Mouse (Mus musculus) Patski (cell line): ENCODE results near the gene Gm38119. TPM values are rescaled to one million over a fixed set of nuclear protein-coding genes. Genes with fewer than 3 reads are reported as not detected.
A peak's percentile ranks its signal among the peaks of the same experiment; 100 is the strongest.
"Not testable (repeated sequence)": the region's sequence is repeated elsewhere in the genome, so short reads cannot be mapped to it uniquely, and the experiment has no call there.

Experiments used
- ATAC-seq: fragments of 100-300 bp; one replicate; pipeline ENCODE4 v1.8.0; 2021
- CTCF ChIA-PET: fragments of 350-600 bp; sonication (Branson Sonifier 250); formaldehyde crosslinking; loops from one replicate; lab custom pipeline; 2022; ENCODE audit warnings: inconsistent platforms; lab: Charles Lee
- POLR2A ChIA-PET: fragments of 350-600 bp; sonication (Branson Sonifier 250); formaldehyde crosslinking; loops from one replicate; lab custom pipeline; 2022; ENCODE audit warnings: antibody characterized with exemption, inconsistent platforms; lab: Charles Lee
- DNase-seq: peaks from one replicate; pipeline ENCODE4 v3.0.0-alpha.2; 2011; ENCODE audit warnings: low read depth, low spot score
- H3K27me3 ChIP-seq: fragments of 371-371 bp; one replicate; pipeline ENCODE4 v1.5.1; 2021
- CTCF ChIP-seq: fragments of 100-300 bp; IDR thresholded peaks from one replicate; pipeline ENCODE4 v1.5.1; 2021
- in situ Hi-C: fragments of 300-500 bp; cut with MboI; formaldehyde crosslinking; loops from 3 replicates; pipeline ENCODE4 v1.11.1; 2018; ENCODE audit warnings: low pct_unique_long_range_greater_than_20kb, mixed read lengths
- polyA plus RNA-seq: library from polyadenylated mRNA; unstranded; gene quantifications from one replicate; pipeline ENCODE4 v1.2.3, GENCODE M21; 2021

Gene Gm38119
- polyA plus RNA-seq, 1 experiment from 2014 or later, result not detected

GRCm38 (mm10) chr3:92691688-92692087 lies 47.2 kb downstream of the Gm38119 start:
- ChIA-PET POLR2A (no interaction called here), CTCF (no interaction called here)
- ATAC-seq (peak; percentile 54), DNase-seq (no peak)
- in situ Hi-C loops, result no loop called here
- TF ChIP-seq CTCF, result no peak
- no peaks in the 10 kb centered on the region for H3K27me3 ChIP-seq

GRCm38 (mm10) chr3:92689154-92689553 lies 49.7 kb downstream of the Gm38119 start:
- DNase-seq, H3K27me3 ChIP-seq, ATAC-seq, CTCF ChIA-PET, in situ Hi-C loops, POLR2A ChIA-PET: not testable (repeated sequence)

Other genes starting within 250 kb of the Gm38119 start
- gene Sprr4, start 238.6 kb downstream of the Gm38119 start, polyA plus RNA-seq, result not detected
- not detected for gene 2310046K23Rik, start 204.6 kb downstream of the Gm38119 start, polyA plus RNA-seq
- gene Ivl, start 165.4 kb downstream of the Gm38119 start, polyA plus RNA-seq, result not detected
- not detected for gene Smcp, start 150.1 kb downstream of the Gm38119 start, polyA plus RNA-seq
- gene 2210017I01Rik, start 131.6 kb downstream of the Gm38119 start, polyA plus RNA-seq, result not detected
- not detected for gene Lce6a, start 117.4 kb downstream of the Gm38119 start, polyA plus RNA-seq
- not detected for gene Lce1a1, start 90.8 kb downstream of the Gm38119 start, polyA plus RNA-seq
- not detected for gene Lce1b, start 82.2 kb downstream of the Gm38119 start, polyA plus RNA-seq
- gene Lce1a2, start 68.8 kb downstream of the Gm38119 start, polyA plus RNA-seq, result not detected
- not detected for gene Lce1c, start 59.8 kb downstream of the Gm38119 start, polyA plus RNA-seq
- gene Lce1d, start 51.9 kb downstream of the Gm38119 start, polyA plus RNA-seq, result not detected
- not detected for gene Lce1e, start 30.0 kb downstream of the Gm38119 start, polyA plus RNA-seq
- not detected for gene Lce1f, start 18.7 kb downstream of the Gm38119 start, polyA plus RNA-seq
- not detected for gene Lce1g, start 13.2 kb upstream of the Gm38119 start, polyA plus RNA-seq
- not detected for gene Lce1h, start 26.0 kb upstream of the Gm38119 start, polyA plus RNA-seq
- not detected for gene Lce1i, start 39.8 kb upstream of the Gm38119 start, polyA plus RNA-seq
- not detected for gene Lce1j, start 51.4 kb upstream of the Gm38119 start, polyA plus RNA-seq
- gene Lce1k, start 68.8 kb upstream of the Gm38119 start, polyA plus RNA-seq, result not detected
- not detected for gene Kprp, start 88.2 kb upstream of the Gm38119 start, polyA plus RNA-seq
- not detected for gene Lce1l, start 112.2 kb upstream of the Gm38119 start, polyA plus RNA-seq
- not detected for gene 2310050C09Rik, start 131.1 kb upstream of the Gm38119 start, polyA plus RNA-seq
- gene Lce3a, start 187.1 kb upstream of the Gm38119 start, polyA plus RNA-seq, result 0.54 TPM
- gene Lce3b, start 193.9 kb upstream of the Gm38119 start, polyA plus RNA-seq, result not detected
- gene Lce3c, start 205.4 kb upstream of the Gm38119 start, polyA plus RNA-seq, result 2.1 TPM
- gene Lce3d, start 218.3 kb upstream of the Gm38119 start, polyA plus RNA-seq, result 1.1 TPM
- gene Lce3e, start 228.0 kb upstream of the Gm38119 start, polyA plus RNA-seq, result not detected